Mouse (Mus musculus): ENCODE measurements at regions not wholly inside any gene's neighbourhood (a gene's known extent, or its start where the extent isn't known, plus 50 kb on each side); places are given as distances from the start of the nearest gene placed in this dataset.

GRCm38 (mm10) chr2:57812996-57813395 lies 184.7 kb upstream of the Galnt5 start:
- Histone ChIP-seq H3K36me3 (ENCODE audit: insufficient read depth, low read length) (no peaks in the 10 kb centered on the region), H3K4me1 (ENCODE audit: insufficient read depth, low read length) (no peaks in the 10 kb centered on the region), H3K9me3 (ENCODE audit: low read length) (no peaks in the 10 kb centered on the region), H3K4me3 (ENCODE audit: low read depth, low read length) (no peak overlapping the region), H3K9ac (replicated peaks; ENCODE audit: low read length, poor library complexity, severe bottlenecking) (no peak overlapping the region), H3K4me2 (ENCODE audit: low read depth, low read length, poor library complexity, severe bottlenecking) (no peak overlapping the region), H3K27me3 (ENCODE audit: insufficient read depth, low read length) (no peaks in the 10 kb centered on the region), H3K27ac (ENCODE audit: low read depth, low read length) (no peak overlapping the region)
- ATAC-seq (ENCODE audit: low FRiP score) (no peak), DNase-seq (ENCODE audit: low spot score) (no peak)
- no peak for TF ChIP-seq CTCF (IDR thresholded peaks at IDR 0.05)
- WGBS: 56% methylated on average over 1 of the region's 1 CpGs

GRCm38 (mm10) chr2:57820343-57820742 lies 177.3 kb upstream of the Galnt5 start:
- WGBS: 51% methylated on average over 2 of the region's 2 CpGs
- Histone ChIP-seq H3K4me2 (ENCODE audit: low read depth, low read length, poor library complexity, severe bottlenecking) (no peak overlapping the region), H3K9me3 (ENCODE audit: low read length) (no peaks in the 10 kb centered on the region), H3K36me3 (ENCODE audit: insufficient read depth, low read length) (no peaks in the 10 kb centered on the region), H3K4me3 (ENCODE audit: low read depth, low read length) (no peak overlapping the region), H3K9ac (replicated peaks; ENCODE audit: low read length, poor library complexity, severe bottlenecking) (no peak overlapping the region), H3K4me1 (ENCODE audit: insufficient read depth, low read length) (no peaks in the 10 kb centered on the region), H3K27me3 (ENCODE audit: insufficient read depth, low read length) (no peaks in the 10 kb centered on the region), H3K27ac (ENCODE audit: low read depth, low read length) (no peak overlapping the region)
- no peak for ATAC-seq (ENCODE audit: low FRiP score)
- no peak for TF ChIP-seq CTCF (IDR thresholded peaks at IDR 0.05)
- no peak for DNase-seq (ENCODE audit: low spot score)

GRCm38 (mm10) chr2:57820923-57821322 lies 176.8 kb upstream of the Galnt5 start:
- Histone ChIP-seq H3K36me3 (ENCODE audit: insufficient read depth, low read length) (no peaks in the 10 kb centered on the region), H3K4me3 (ENCODE audit: low read depth, low read length) (no peak overlapping the region), H3K4me1 (ENCODE audit: insufficient read depth, low read length) (no peaks in the 10 kb centered on the region), H3K4me2 (ENCODE audit: low read depth, low read length, poor library complexity, severe bottlenecking) (no peak overlapping the region), H3K27ac (ENCODE audit: low read depth, low read length) (no peak overlapping the region), H3K9ac (replicated peaks; ENCODE audit: low read length, poor library complexity, severe bottlenecking) (no peak overlapping the region), H3K9me3 (ENCODE audit: low read length) (no peaks in the 10 kb centered on the region), H3K27me3 (ENCODE audit: insufficient read depth, low read length) (no peaks in the 10 kb centered on the region)
- TF ChIP-seq CTCF (IDR thresholded peaks at IDR 0.05): no peak
- WGBS: 53% methylated on average over 1 of the region's 1 CpGs
- no peak for ATAC-seq (ENCODE audit: low FRiP score)
- DNase-seq (ENCODE audit: low spot score): no peak

GRCm38 (mm10) chr2:57828284-57828683 lies 169.4 kb upstream of the Galnt5 start:
- ATAC-seq (ENCODE audit: low FRiP score): no peak
- DNase-seq (ENCODE audit: low spot score): no peak
- no peak overlapping the region for H3K4me3 ChIP-seq (ENCODE audit: low read depth, low read length)
- H3K27ac ChIP-seq (ENCODE audit: low read depth, low read length): no peak overlapping the region
- WGBS: 70% methylated on average over 2 of the region's 2 CpGs
- no peaks in the 10 kb centered on the region for H3K9me3 ChIP-seq (ENCODE audit: low read length)
- TF ChIP-seq CTCF (IDR thresholded peaks at IDR 0.05): no peak
- H3K4me2 ChIP-seq (ENCODE audit: low read depth, low read length, poor library complexity, severe bottlenecking): no peak overlapping the region
- no peaks in the 10 kb centered on the region for H3K4me1 ChIP-seq (ENCODE audit: insufficient read depth, low read length)
- H3K27me3 ChIP-seq (ENCODE audit: insufficient read depth, low read length): no peaks in the 10 kb centered on the region; the same call in 1 of the 2 replicates
- H3K9ac ChIP-seq (replicated peaks; ENCODE audit: low read length, poor library complexity, severe bottlenecking): no peak overlapping the region
- H3K36me3 ChIP-seq (ENCODE audit: insufficient read depth, low read length): no peaks in the 10 kb centered on the region

GRCm38 (mm10) chr2:57832565-57833355 lies 164.9 kb upstream of the Galnt5 start:
- Histone ChIP-seq H3K36me3 (ENCODE audit: insufficient read depth, low read length) (no peaks in the 10 kb centered on the region), H3K9me3 (ENCODE audit: low read length) (no peaks in the 10 kb centered on the region), H3K4me3 (ENCODE audit: low read depth, low read length) (no peak overlapping the region), H3K9ac (replicated peaks; ENCODE audit: low read length, poor library complexity, severe bottlenecking) (no peak overlapping the region), H3K4me1 (ENCODE audit: insufficient read depth, low read length) (no peaks in the 10 kb centered on the region), H3K4me2 (ENCODE audit: low read depth, low read length, poor library complexity, severe bottlenecking) (no peak overlapping the region), H3K27ac (ENCODE audit: low read depth, low read length) (no peak overlapping the region), H3K27me3 (ENCODE audit: insufficient read depth, low read length) (no peaks in the 10 kb centered on the region; the same call in 1 of the 2 replicates)
- peak; percentile 81 for TF ChIP-seq CTCF (IDR thresholded peaks at IDR 0.05)
- DNase-seq (ENCODE audit: low spot score) (peak; percentile 81), ATAC-seq (ENCODE audit: low FRiP score) (no peak)
- WGBS: 56% methylated on average over 12 of the region's 12 CpGs

GRCm38 (mm10) chr2:57845135-57845534 lies 152.5 kb upstream of the Galnt5 start:
- no peak for ATAC-seq (ENCODE audit: low FRiP score)
- Histone ChIP-seq H3K27ac (ENCODE audit: low read depth, low read length) (no peak overlapping the region), H3K9ac (replicated peaks; ENCODE audit: low read length, poor library complexity, severe bottlenecking) (no peak overlapping the region), H3K4me2 (ENCODE audit: low read depth, low read length, poor library complexity, severe bottlenecking) (no peak overlapping the region), H3K27me3 (ENCODE audit: insufficient read depth, low read length) (no peaks in the 10 kb centered on the region), H3K9me3 (ENCODE audit: low read length) (no peaks in the 10 kb centered on the region), H3K4me1 (ENCODE audit: insufficient read depth, low read length) (no peaks in the 10 kb centered on the region), H3K36me3 (ENCODE audit: insufficient read depth, low read length) (no peaks in the 10 kb centered on the region), H3K4me3 (ENCODE audit: low read depth, low read length) (no peak overlapping the region)
- no peak for TF ChIP-seq CTCF (IDR thresholded peaks at IDR 0.05)
- 52% methylated on average over 1 of the region's 1 CpGs for WGBS
- no peak for DNase-seq (ENCODE audit: low spot score)
